Mouse (Mus musculus) G1E (cell line): ENCODE results near the gene Evl.

Experiments
- CTCF ChIP-seq: IDR thresholded peaks from 2 replicates; pipeline ENCODE4 v1.5.1; 2012; ENCODE audit warnings: low read depth, low read length, inconsistent platforms, mixed read lengths
- GATA1 ChIP-seq: IDR thresholded peaks from 2 replicates; pipeline ENCODE4 v1.6.1; 2012; ENCODE audit warnings: borderline replicate concordance, low read length, inconsistent platforms, mixed read lengths
- TAL1 ChIP-seq: conservative IDR thresholded peaks from 2 replicates; pipeline ENCODE4 v1.6.1; 2012; ENCODE audit warnings: low read depth, low read length, inconsistent platforms, mixed read lengths

DNA sequence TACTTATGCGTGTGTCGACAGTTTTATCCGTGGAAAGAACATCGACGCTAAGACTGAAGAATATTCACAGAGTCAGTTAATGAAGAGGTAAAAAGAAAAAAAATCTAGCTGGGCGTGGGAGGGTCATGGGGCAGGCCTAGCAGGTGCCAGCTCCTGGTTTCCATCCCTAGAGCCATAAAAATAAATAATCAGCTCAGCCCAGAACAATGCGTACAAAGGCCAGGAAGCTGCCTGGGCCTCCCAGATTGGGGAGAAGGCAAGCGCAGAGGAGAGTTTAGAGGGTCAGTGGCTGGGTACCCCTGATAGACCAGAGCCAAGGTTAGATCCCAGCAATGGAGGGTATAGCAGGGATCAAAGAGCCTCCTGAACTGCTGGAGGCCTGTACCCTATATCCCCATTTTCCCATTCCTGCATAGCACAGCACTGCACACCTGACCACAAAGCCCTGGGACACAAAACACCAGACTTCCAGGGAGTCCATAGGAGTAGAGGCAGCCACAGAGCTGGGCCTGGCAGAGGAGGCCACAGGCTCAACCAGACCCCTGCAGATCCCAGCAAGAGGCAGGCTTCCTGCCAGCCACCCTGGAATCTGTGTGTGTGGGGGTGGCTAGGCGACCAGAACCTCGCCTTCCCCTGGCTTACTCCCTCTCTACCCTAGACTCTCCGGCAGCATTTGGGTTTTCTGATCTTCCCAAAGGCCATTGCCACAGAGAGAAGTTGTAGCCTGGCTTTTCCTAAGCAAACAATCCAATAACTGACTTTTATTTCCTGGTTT, 144.4 kb downstream of the Evl start:
- TF ChIP-seq CTCF (no peak), GATA1 (no peak), TAL1 (no peak)
